Mouse (Mus musculus) megakaryocyte, embryonic 14.5 days (primary cell): ENCODE results near the gene Fgfr2. TPM values are rescaled to one million over a fixed set of nuclear protein-coding genes. Genes with fewer than 3 reads are reported as not detected.

ENCODE experiments used
- H3K27me3 ChIP-seq: replicated peaks from 2 replicates; pipeline ENCODE3; 2012; ENCODE audit warnings: inconsistent platforms
- H3K36me3 ChIP-seq: replicated peaks from 2 replicates; pipeline ENCODE3; 2012; ENCODE audit warnings: low read length, inconsistent platforms, mixed read lengths
- H3K4me1 ChIP-seq: 2 replicates; pipeline ENCODE4 v1.6.1; 2012; ENCODE audit warnings: inconsistent platforms
- H3K4me3 ChIP-seq: replicated peaks from 2 replicates; pipeline ENCODE3; 2012; ENCODE audit warnings: moderate library complexity, mild to moderate bottlenecking, inconsistent platforms
- H3K9me3 ChIP-seq: 2 replicates; pipeline ENCODE4 v1.6.1; 2012; ENCODE audit warnings: inconsistent platforms
- FLI1 ChIP-seq: IDR thresholded peaks from 2 replicates; pipeline ENCODE4 v1.6.1; 2012; ENCODE audit warnings: low read length, inconsistent platforms, mixed read lengths
- GATA1 ChIP-seq: IDR thresholded peaks from 3 replicates; pipeline ENCODE4 v1.6.1; 2012; ENCODE audit warnings: mixed read lengths, low read length, inconsistent platforms, borderline replicate concordance
- polyA plus RNA-seq: library from polyadenylated mRNA; stranded (reverse); fragments of >175 nt; gene quantifications from 2 replicates; pipeline ENCODE4 v1.2.3, GENCODE M21; 2012; ENCODE audit warnings: low replicate concordance; ENCODE audit not compliant: insufficient read depth

Gene Fgfr2
- polyA plus RNA-seq, 1 experiment: 0.45 TPM

- no peaks in the 10 kb centered on the region for H3K9me3 ChIP-seq
- no peaks in the 10 kb centered on the region for H3K4me1 ChIP-seq
- no peaks in the 10 kb centered on the region for H3K36me3 ChIP-seq
- H3K27me3 ChIP-seq: peaks cover 41% of the 10 kb centered on the region
- TF ChIP-seq GATA1: no peak
- no peak for TF ChIP-seq FLI1
- no peak overlapping the region for H3K4me3 ChIP-seq
These were observed 896.0 kb downstream of the Fgfr2 start for GRCm38 (mm10) chr7:132227075-132227640.

- no peaks in the 10 kb centered on the region for H3K9me3 ChIP-seq
These were observed 896.6 kb downstream of the Fgfr2 start for GRCm38 (mm10) chr7:132226379-132227074.

GRCm38 (mm10) chr7:132223452-132224141 lies 899.6 kb downstream of the Fgfr2 start:
- H3K27me3 ChIP-seq: peaks cover 31% of the 10 kb centered on the region
- H3K4me1 ChIP-seq: no peaks in the 10 kb centered on the region
- H3K36me3 ChIP-seq: no peaks in the 10 kb centered on the region
- TF ChIP-seq GATA1: no peak
- TF ChIP-seq FLI1: no peak
- no peak overlapping the region for H3K4me3 ChIP-seq
- no peaks in the 10 kb centered on the region for H3K9me3 ChIP-seq

More at GRCm38 (mm10) chr7:132226379-132227074, 896.6 kb downstream of the Fgfr2 start:
- Histone ChIP-seq H3K4me3 (no peak overlapping the region), H3K27me3 (peaks cover 40% of the 10 kb centered on the region), H3K4me1 (no peaks in the 10 kb centered on the region), H3K36me3 (no peaks in the 10 kb centered on the region)
- TF ChIP-seq FLI1: no peak
- no peak for TF ChIP-seq GATA1

- no peak overlapping the region for H3K4me3 ChIP-seq
- H3K4me1 ChIP-seq: no peaks in the 10 kb centered on the region
- no peaks in the 10 kb centered on the region for H3K9me3 ChIP-seq
- peaks cover 33% of the 10 kb centered on the region for H3K27me3 ChIP-seq
- TF ChIP-seq GATA1: no peak
- TF ChIP-seq FLI1: no peak
- no peaks in the 10 kb centered on the region for H3K36me3 ChIP-seq
These were observed 909.1 kb downstream of the Fgfr2 start for GRCm38 (mm10) chr7:132214031-132214430.

- TF ChIP-seq GATA1 (no peak), FLI1 (no peak)
- Histone ChIP-seq H3K4me1 (no peaks in the 10 kb centered on the region), H3K4me3 (no peak overlapping the region), H3K36me3 (no peaks in the 10 kb centered on the region), H3K27me3 (peaks cover 36% of the 10 kb centered on the region), H3K9me3 (no peaks in the 10 kb centered on the region)
These were observed 909.7 kb downstream of the Fgfr2 start for GRCm38 (mm10) chr7:132213460-132213859.

- Histone ChIP-seq H3K4me1 (no peaks in the 10 kb centered on the region), H3K9me3 (no peaks in the 10 kb centered on the region), H3K4me3 (no peak overlapping the region), H3K36me3 (no peaks in the 10 kb centered on the region), H3K27me3 (peaks cover 37% of the 10 kb centered on the region)
- no peak for TF ChIP-seq FLI1
- no peak for TF ChIP-seq GATA1
These were observed 911.0 kb downstream of the Fgfr2 start for GRCm38 (mm10) chr7:132211920-132212701.

- H3K36me3 ChIP-seq: no peaks in the 10 kb centered on the region
- no peaks in the 10 kb centered on the region for H3K4me1 ChIP-seq
- H3K4me3 ChIP-seq: no peak overlapping the region
- peaks cover 31% of the 10 kb centered on the region for H3K27me3 ChIP-seq
- no peaks in the 10 kb centered on the region for H3K9me3 ChIP-seq
- TF ChIP-seq FLI1 (no peak), GATA1 (no peak)
These were observed 912.5 kb downstream of the Fgfr2 start for GRCm38 (mm10) chr7:132210616-132211015.

GRCm38 (mm10) chr7:132208946-132209651 lies 914.1 kb downstream of the Fgfr2 start:
- Histone ChIP-seq H3K36me3 (no peaks in the 10 kb centered on the region), H3K27me3 (peaks cover 31% of the 10 kb centered on the region)
- TF ChIP-seq GATA1: no peak
- no peak for TF ChIP-seq FLI1

GRCm38 (mm10) chr7:132204073-132204612 lies 919.0 kb downstream of the Fgfr2 start:
- H3K36me3 ChIP-seq: no peaks in the 10 kb centered on the region
- TF ChIP-seq GATA1 (no peak), FLI1 (no peak)
- no peak overlapping the region for H3K4me3 ChIP-seq
- H3K27me3 ChIP-seq: peaks cover 18% of the 10 kb centered on the region
- no peaks in the 10 kb centered on the region for H3K4me1 ChIP-seq
- H3K9me3 ChIP-seq: no peaks in the 10 kb centered on the region

More at GRCm38 (mm10) chr7:132208946-132209651, 914.1 kb downstream of the Fgfr2 start:
- H3K4me3 ChIP-seq: no peak overlapping the region
- no peaks in the 10 kb centered on the region for H3K9me3 ChIP-seq
- no peaks in the 10 kb centered on the region for H3K4me1 ChIP-seq
